In genomic region chr11:72022827-72023226, GRCm38 (mm10) we compare ENCODE assay signal across 17 mouse cellular contexts. TPM values are rescaled to one million over a fixed set of nuclear protein-coding genes. Genes with fewer than 3 reads are reported as not detected.
"Had no signal": no experiment of that assay in that cellular context is flagged by ENCODE, and none has a peak within 500 bp of the region (broad histone marks: within the 10 kb centered on the region; RNA-seq: fewer than 3 reads in every experiment).

No protein-coding gene starts in this region.

- H3K27me3 ChIP-seq: liver, embryonic 15.5 days; midbrain, embryonic 15.5 days; neural tube, embryonic 12.5 days had no signal

- H3K4me2 ChIP-seq: liver, embryonic 15.5 days; lung, embryonic 15.5 days; midbrain, embryonic 11.5 days; midbrain, embryonic 13.5 days; midbrain, embryonic 15.5 days; neural tube, embryonic 12.5 days had no signal

- H3K4me3 ChIP-seq: liver, embryonic 15.5 days; lung, embryonic 15.5 days; megakaryocyte, embryonic 14.5 days; midbrain, embryonic 13.5 days; midbrain, embryonic 15.5 days; neural tube, embryonic 12.5 days had no signal

- H3K4me1 ChIP-seq: liver, embryonic 15.5 days; lung, embryonic 15.5 days had no signal

- ATAC-seq: liver, postnatal 0 days; lung, postnatal 0 days; midbrain, embryonic 13.5 days; midbrain, embryonic 15.5 days had no signal

- H3K9me3 ChIP-seq: liver, embryonic 15.5 days; lung, embryonic 15.5 days; midbrain, embryonic 13.5 days; midbrain, embryonic 15.5 days; neural tube, embryonic 12.5 days had no signal

- H3K27ac ChIP-seq: liver, embryonic 15.5 days; lung, embryonic 15.5 days; macrophage; midbrain, embryonic 15.5 days; neural tube, embryonic 12.5 days had no signal

- DNase-seq: liver, postnatal 0 days; lung, postnatal 14 days; lung, postnatal 36 days; right cerebral cortex, postnatal 14 days; spleen, adult 18-20 months; thymus, adult 2 months; thymus, postnatal 36 days had no signal

- H3K9ac ChIP-seq: liver, embryonic 15.5 days; liver, postnatal 0 days; lung, embryonic 15.5 days; midbrain, embryonic 13.5 days; midbrain, embryonic 15.5 days; neural tube, embryonic 12.5 days had no signal

- H3K36me3 ChIP-seq: liver, embryonic 15.5 days; lung, embryonic 15.5 days; midbrain, embryonic 13.5 days; midbrain, embryonic 15.5 days; neural tube, embryonic 12.5 days had no signal

RNA-seq across cellular contexts. Expression of gene Aipl1, which starts 14.5 kb away (rescaled TPM):
- polyA plus RNA-seq: stomach, embryonic 14.5 days had no signal
